Mouse (Mus musculus) hindbrain, embryonic 12.5 days (tissue): ENCODE data around the gene Serpinb3d. TPM values are rescaled to one million over a fixed set of nuclear protein-coding genes. Genes with fewer than 3 reads are reported as not detected.
"Not testable (repeated sequence)": the region's sequence is repeated elsewhere in the genome, so short reads cannot be mapped to it uniquely, and the experiment has no call there.

ENCODE experiments used
- ATAC-seq: fragments of 200-750 bp; cut with Nextera tagmentation; 2 replicates; pipeline ENCODE4 v1.8.0; 2017; ENCODE audit warnings: moderate TSS enrichment; ENCODE audit not compliant: low FRiP score
- H3K27ac ChIP-seq: fragments of 300-500 bp; sonication (generic); 2 replicates; pipeline ENCODE4 v1.5.1; 2016; ENCODE audit warnings: mild to moderate bottlenecking
- H3K27me3 ChIP-seq: fragments of 300-500 bp; sonication (generic); 2 replicates; pipeline ENCODE4 v1.6.1; 2016; ENCODE audit warnings: mild to moderate bottlenecking
- H3K36me3 ChIP-seq: fragments of 300-500 bp; sonication (generic); 2 replicates; pipeline ENCODE4 v1.6.1; 2016; ENCODE audit warnings: mild to moderate bottlenecking
- H3K4me1 ChIP-seq: fragments of 300-500 bp; sonication (generic); 2 replicates; pipeline ENCODE4 v1.6.1; 2016
- H3K4me2 ChIP-seq: fragments of 300-500 bp; sonication (generic); replicated peaks from 2 replicates; pipeline ENCODE4 v1.6.1; 2016; ENCODE audit warnings: mild to moderate bottlenecking
- H3K4me3 ChIP-seq: fragments of 300-500 bp; sonication (generic); 2 replicates; pipeline ENCODE4 v1.5.1; 2016; ENCODE audit warnings: mild to moderate bottlenecking
- H3K9ac ChIP-seq: fragments of 300-500 bp; sonication (generic); 2 replicates; pipeline ENCODE4 v1.6.1; 2016; ENCODE audit warnings: mild to moderate bottlenecking, moderate library complexity
- H3K9me3 ChIP-seq: fragments of 300-500 bp; sonication (generic); replicated peaks from 2 replicates; pipeline ENCODE4 v1.6.1; 2016; ENCODE audit warnings: mild to moderate bottlenecking
- WGBS: fragments of 180-500 bp; shearing (Covaris S2); methylation state at CpG from one replicate; pipeline ENCODE4 v1.1.7; 2016; 5-methylcytosine and 5-hydroxymethylcytosine counted together
- polyA plus RNA-seq: library from polyadenylated mRNA; unstranded; fragments of >200 nt; fragmentation: Nextera tagmentation; extraction: Ambion mirVana; gene quantifications from 2 replicates; pipeline ENCODE4 v1.2.1, GENCODE M21; 2016

Serpinb3d gene
- polyA plus RNA-seq = not detected in 2 replicates

DNA sequence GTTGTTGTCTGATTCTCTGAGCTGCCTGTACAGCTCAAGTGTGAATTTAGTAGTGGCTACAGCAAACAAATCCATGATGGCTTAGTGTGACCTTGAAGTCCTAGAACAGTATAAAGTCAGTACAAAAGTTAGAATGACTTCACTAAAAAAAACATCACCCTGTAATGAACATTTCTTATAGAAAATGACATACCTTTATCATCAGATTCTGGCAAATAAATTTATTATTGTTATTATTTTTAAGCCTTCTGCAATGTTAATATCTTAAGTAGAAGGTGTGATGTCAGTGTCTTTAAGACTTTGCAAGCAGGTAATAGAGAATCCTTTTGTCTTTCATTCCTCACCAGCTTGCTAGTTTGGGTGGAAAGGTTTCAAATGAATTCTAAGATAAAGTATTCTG lies at the start of gene Serpinb3d:
Serpinb3d (minus strand) TSS at position 101 of the 400 bp plus-strand sequence.
- Histone ChIP-seq H3K4me2 (no peak within 1 kb of the TSS), H3K4me1 (no peaks in the 10 kb centered on the region), H3K27ac (no peak within 1 kb of the TSS), H3K4me3 (no peak within 1 kb of the TSS), H3K36me3 (no peaks in the 10 kb centered on the region), H3K27me3 (no peaks in the 10 kb centered on the region), H3K9me3 (no peaks in the 10 kb centered on the region), H3K9ac (no peak within 1 kb of the TSS)
- ATAC-seq = no peak

DNA sequence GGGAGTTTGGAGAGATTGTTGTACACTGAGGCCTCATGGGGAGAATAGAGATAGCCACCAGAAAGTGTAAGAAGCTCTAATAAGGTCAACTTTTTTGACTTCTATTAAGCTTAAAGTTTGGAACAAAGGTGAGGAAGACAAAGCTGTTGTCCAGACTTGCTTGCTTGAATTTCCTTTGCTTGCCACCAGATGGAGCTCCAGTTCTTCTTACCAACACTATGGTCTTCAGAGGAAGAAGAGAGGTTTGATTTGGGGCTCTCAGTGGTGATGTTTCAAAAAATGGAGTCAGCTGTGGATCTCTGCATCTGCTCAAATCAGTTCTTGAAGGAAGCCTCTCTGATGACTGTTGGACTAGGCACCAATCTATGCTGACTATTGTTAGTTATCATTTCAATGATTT lies 44.1 kb upstream of the Serpinb3d start:
- not testable (repeated sequence) for H3K4me1 ChIP-seq, H3K27me3 ChIP-seq, H3K27ac ChIP-seq, H3K4me2 ChIP-seq, H3K36me3 ChIP-seq, ATAC-seq, H3K9ac ChIP-seq, H3K4me3 ChIP-seq, H3K9me3 ChIP-seq

DNA sequence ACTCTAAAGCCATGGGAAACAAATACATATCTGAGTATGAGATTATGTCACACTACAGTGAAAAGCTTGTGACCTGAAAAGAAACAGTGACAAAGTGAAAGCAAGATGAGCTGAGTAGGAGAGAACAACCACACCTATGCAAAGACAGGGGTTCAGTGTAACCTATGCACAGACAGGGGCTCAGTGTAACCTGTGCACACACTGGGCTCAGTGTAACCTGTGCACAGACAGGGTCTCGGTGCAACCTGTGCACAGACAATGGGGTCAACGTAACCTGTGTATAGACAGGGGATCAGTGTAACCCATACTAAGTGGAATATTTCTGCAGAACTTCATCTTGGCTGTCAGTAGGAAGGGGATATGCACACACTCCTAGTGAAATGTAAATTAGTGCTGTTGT lies 15.1 kb upstream of the Serpinb3d start:
- Histone ChIP-seq H3K4me1 (no peaks in the 10 kb centered on the region), H3K9me3 (no peaks in the 10 kb centered on the region), H3K27me3 (no peaks in the 10 kb centered on the region), H3K4me2 (no peak overlapping the region), H3K9ac (no peak overlapping the region), H3K27ac (no peak overlapping the region), H3K4me3 (no peak overlapping the region), H3K36me3 (no peaks in the 10 kb centered on the region)
- ATAC-seq = no peak
- WGBS = 93% methylated on average over 2 of the region's 2 CpGs

DNA sequence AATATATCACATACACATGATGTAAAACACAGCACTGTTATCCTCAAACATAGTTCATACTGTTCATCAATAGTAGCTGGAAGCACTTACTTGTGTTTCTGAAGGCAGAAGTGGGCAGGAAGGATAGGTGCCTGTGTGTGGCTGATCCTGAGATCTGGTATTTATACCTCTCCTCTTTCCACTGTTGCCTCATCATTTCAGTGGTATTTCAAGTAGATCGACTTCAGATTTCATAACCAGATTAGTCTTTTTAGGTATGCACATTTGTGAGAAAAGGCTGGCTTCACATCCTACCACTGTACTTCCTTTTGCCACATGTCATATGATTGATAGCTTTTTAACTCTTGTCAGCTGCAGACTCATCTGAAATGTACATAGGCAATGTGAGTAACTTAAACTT lies 31.1 kb downstream of the Serpinb3d start, which contains the start of gene Serpinb3a:
Serpinb3a (minus strand) TSS at position 101 of the 400 bp plus-strand sequence.
- Histone ChIP-seq H3K4me3 (no peak within 1 kb of the TSS), H3K9ac (no peak within 1 kb of the TSS), H3K27me3 (no peaks in the 10 kb centered on the region), H3K4me1 (no peaks in the 10 kb centered on the region), H3K27ac (no peak within 1 kb of the TSS), H3K9me3 (no peaks in the 10 kb centered on the region), H3K36me3 (no peaks in the 10 kb centered on the region), H3K4me2 (no peak within 1 kb of the TSS)
- 88% methylated on average over 1 of the region's 1 CpGs for WGBS
- ATAC-seq = no peak

DNA sequence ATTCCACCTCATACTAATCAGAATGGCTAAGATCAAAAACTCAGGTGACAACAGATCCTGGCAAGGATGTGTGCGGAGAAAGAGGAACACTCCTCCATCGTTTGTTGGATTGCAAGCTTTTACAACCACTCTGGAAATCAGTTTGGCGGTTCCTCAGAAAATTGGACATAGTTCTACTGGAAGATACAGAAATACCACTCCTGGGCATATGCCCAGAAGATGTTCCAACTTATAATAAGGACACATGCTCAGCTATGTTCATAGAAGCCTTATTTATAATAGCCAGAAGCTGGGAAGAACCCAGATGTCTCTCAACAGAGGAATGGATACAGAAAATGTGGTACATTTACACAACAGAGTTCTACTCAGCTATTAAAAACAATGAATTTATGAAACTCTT lies 49.1 kb downstream of the Serpinb3d start:
- H3K4me1 ChIP-seq, H3K4me2 ChIP-seq, H3K9ac ChIP-seq, H3K27me3 ChIP-seq, ATAC-seq, H3K4me3 ChIP-seq, H3K9me3 ChIP-seq, H3K27ac ChIP-seq, H3K36me3 ChIP-seq: not testable (repeated sequence)
- WGBS = 86% methylated on average over 3 of the region's 3 CpGs

Other genes with a start within 250 kb of the Serpinb3d start
- 0.21 and 0.38 TPM in 2 replicates for gene Serpinb5, start 222.3 kb downstream of the Serpinb3d start, polyA plus RNA-seq
- gene Serpinb12, start 149.1 kb downstream of the Serpinb3d start, polyA plus RNA-seq = not detected in 2 replicates
- not detected in 2 replicates for gene Serpinb13, start 102.5 kb downstream of the Serpinb3d start, polyA plus RNA-seq
- not detected in 2 replicates for gene Serpinb3a, start 31.2 kb downstream of the Serpinb3d start, polyA plus RNA-seq
- gene Serpinb3b, start 194.9 kb upstream of the Serpinb3d start, polyA plus RNA-seq = not detected in 2 replicates
- gene Serpinb3c, start 194.9 kb upstream of the Serpinb3d start, polyA plus RNA-seq = not detected in 2 replicates